Mouse (Mus musculus): ENCODE measurements around the gene Rsl1d1. TPM values are rescaled to one million over a fixed set of nuclear protein-coding genes. Genes with fewer than 3 reads are reported as not detected.

Rsl1d1 gene
- total RNA-seq, 2 experiments from 2014 or later, result 46.3 to 50.1 TPM

Small RNA genes within 50 kb of the gene (microRNA-seq; reads per million reads assigned to microRNA genes)
- 12.2 to 20.6 reads per million in 2 experiments for gene Gm23935

Other genes with a start within 250 kb of the Rsl1d1 start
- gene Snn, start 142.4 kb downstream of the Rsl1d1 start, total RNA-seq (2021), result 100 to 1,000 TPM; 174 to 177 TPM
- 10 to 100 TPM in 1 of 2 experiments, 1 to 10 TPM in 1; 9.1 to 14.1 TPM for gene Litaf, start 137.2 kb downstream of the Rsl1d1 start, total RNA-seq (2021)
- gene Txndc11, start 68.7 kb downstream of the Rsl1d1 start, total RNA-seq (2021), result 10 to 100 TPM; 35.2 to 37.7 TPM
- 10 to 100 TPM; 68.5 to 76.4 TPM for gene Zc3h7a, start 26.9 kb downstream of the Rsl1d1 start, total RNA-seq (2021)
- 10 to 100 TPM; 79.7 to 85.5 TPM for gene Gspt1, start 51.0 kb upstream of the Rsl1d1 start, total RNA-seq (2021)
- not detected for gene Tnfrsf17, start 110.5 kb upstream of the Rsl1d1 start, total RNA-seq (2021)
- gene Snx29, start 119.6 kb upstream of the Rsl1d1 start, total RNA-seq (2021), result 10 to 100 TPM; 21.1 to 22.8 TPM